Mouse (Mus musculus): ENCODE measurements around the gene Ccl25. TPM values are rescaled to one million over a fixed set of nuclear protein-coding genes. Genes with fewer than 3 reads are reported as not detected.

Ccl25 gene
- total RNA-seq (2021): 10 to 100 TPM in 1 of 2 experiments, 1 to 10 TPM in 1; 8.2 to 10.3 TPM

GRCm38 (mm10) chr8:4324983-4325750, at the start of gene Ccl25, which contains the start of gene Elavl1:
Gene Ccl25, plus strand, starts transcription at chr8:4325210.
Gene Elavl1, minus strand, starts transcription at chr8:4325413.
- peak; percentile 99 for DNase-seq

GRCm38 (mm10) chr8:4275275-4276110, 49.5 kb upstream of the Ccl25 start, which contains the start of gene Timm44:
Gene Timm44, minus strand, starts transcription at chr8:4275913.
- peak; percentile 95 for DNase-seq

DNA sequence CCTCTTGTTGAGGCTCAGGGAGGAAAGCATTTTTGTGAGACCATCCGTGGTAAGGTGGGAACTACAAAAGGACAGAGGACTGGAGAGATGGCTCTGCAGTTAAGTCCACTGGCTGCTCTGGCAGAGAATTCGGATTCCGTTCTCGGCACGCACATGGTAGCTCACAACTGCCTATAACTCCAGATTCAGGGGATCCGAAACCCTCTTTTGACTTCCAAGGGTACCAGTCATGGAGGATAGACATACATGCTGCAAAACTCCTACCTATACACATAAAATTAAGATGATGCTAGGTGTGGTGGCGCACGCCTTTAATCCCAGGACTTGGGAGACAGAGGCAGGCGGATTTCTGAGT, 48.9 kb upstream of the Ccl25 start:
- no peak for DNase-seq

- DNase-seq: no peak
Observed at GRCm38 (mm10) chr8:4292738-4293137, 32.3 kb upstream of the Ccl25 start.

DNA sequence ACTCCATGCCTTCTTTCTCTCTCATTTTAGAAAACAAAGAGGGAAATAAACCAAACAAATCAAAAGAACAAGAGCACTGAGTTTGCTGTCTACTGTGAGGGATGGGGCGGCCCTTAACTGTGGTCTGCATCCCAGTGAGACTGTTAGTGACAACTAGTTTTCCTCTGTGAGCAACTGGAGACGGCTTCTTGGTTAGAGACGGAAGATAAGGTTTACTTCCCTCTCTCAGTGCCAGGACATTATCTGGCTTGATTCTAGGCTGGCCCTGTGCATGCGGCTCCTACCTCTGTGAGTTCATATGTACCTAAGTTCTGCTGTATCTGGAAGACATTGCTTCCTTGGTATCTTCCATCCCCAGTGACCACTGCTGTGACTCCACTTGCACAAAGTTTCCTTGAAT, 27.2 kb upstream of the Ccl25 start:
- DNase-seq: no peak

GRCm38 (mm10) chr8:4304124-4304547, 20.9 kb upstream of the Ccl25 start:
- no peak for DNase-seq

DNA sequence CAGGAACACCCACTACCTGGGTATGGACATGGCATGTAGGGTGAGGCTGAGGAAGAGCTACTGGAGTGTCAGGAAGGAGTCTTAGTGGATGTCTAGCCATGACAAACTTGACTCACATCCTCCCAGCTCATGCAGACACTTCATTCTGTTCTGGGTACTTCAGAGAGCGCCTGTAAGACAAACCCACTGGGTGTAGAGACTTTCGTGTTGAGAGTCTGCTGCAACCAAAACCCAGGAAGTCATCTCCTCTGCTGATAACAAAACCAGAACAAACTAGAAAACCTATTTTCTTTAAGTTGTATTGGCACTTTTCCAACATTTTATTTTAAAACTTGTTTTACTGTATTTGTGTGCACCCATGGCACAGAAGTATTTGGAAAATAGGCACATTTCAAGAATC, 19.2 kb upstream of the Ccl25 start:
- DNase-seq: no peak

DNA sequence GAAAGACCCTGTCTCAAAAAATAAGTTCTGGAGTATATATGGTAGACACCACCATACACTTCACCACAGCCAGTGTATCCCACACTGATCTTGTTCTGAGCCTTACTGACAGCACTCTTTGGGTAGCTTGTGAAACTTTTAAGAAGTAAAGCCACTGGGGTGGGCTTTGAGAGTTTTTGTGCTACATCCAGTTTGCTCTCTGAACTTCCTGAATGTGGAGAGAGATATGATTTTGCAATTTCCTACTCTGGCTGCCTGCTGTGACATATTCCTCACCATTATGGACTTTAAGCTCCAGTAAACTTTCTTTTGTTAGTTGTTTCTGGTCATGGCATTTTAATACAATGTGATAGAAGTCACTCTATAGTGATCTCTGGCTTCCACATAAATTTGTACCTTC, 12.9 kb upstream of the Ccl25 start:
- no peak for DNase-seq

DNA sequence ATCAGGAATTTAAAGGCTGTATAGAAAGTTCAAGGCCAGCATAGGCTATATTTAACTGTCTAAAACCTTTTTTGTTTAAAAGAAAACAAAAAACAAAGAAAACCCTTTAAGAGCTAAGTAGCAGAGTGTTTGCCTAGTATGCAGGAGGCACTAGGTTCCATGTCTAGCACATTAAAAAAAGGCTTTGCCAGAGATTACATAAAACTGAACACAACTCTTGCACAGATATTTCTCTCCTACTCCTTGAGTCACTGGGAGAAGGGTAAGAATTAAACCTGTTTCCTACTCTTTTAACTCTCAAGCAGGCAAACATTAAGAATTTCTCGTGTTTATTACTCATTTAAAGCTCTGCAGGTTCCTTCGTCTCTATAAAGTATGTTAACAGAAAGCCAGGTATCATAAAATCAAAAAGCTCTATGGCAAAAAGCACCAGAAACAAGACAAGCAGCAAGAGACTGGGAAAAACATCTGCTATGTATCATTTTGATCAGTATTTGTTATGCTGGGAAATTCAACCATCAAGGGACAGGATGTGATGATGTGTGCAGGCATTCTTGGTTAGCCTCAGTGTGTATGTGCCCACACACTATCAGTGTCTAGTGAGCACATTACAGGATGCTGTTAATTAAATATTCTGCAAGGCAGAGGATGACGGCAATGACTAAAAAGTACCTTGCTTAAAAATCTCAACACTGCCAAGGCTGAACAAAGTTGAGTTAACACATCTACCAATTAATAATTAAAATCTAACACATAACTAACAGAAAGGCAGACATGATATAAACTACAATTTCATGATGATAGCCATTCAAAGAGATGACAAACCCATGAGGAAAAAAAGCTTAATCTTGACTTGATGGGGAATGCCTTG, 11.5 kb upstream of the Ccl25 start:
- no peak for DNase-seq

DNA sequence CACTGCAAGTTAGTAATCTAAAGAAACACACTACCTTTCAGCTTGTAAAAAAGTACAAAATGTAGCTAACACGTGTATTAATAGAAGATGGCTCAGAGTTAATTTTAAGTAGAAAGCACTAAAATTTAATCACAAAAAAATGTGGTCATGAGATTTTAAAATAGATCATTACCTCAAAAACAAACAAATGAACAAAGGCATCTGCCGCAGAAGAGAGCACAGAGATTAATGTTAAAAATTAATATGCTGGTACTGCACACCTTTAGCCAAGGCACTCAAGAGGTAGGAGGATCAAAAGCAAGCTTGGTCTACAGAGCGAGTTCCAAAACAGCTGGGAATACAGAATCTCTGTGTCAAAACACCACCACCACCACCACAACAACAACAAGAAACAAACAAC, 10.2 kb upstream of the Ccl25 start:
- no peak for DNase-seq

GRCm38 (mm10) chr8:4318124-4318523, 6.9 kb upstream of the Ccl25 start:
- DNase-seq: no peak

DNA sequence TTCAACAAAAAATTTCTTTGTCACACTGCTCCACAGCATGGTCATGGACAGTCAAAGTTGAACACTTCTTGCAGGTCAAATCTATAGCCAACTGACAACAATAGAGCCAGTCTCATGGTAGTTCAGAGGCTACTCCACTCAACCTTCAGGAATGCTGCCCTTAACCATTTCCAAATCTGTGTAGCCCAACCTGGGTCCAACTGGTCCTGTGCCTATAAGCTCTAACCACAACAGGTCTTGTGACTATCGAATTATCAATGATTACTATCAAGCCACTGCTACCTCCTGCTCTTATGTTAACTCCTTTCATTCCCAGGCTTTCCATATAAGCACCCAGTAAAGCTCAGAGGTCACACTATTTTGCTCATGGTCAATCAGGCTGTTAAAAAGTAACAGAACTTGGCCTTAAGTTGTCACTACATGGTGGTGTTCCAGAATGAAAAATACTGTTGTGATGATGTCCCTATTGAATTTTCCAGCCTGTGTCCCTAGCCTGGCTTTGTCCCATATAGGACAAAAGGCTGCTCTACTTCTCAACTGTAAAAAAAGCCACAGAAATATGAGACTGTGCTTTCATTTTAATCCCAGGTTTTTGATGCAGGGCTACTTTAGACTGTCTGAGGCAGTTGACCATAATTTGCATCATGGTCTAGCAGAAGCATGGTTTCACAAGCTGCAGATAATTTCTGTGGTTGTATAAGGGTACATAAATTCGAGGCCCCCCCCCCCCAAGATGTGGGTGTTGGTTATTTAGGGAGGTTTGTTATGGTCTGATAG, 6.0 kb upstream of the Ccl25 start:
- DNase-seq: no peak

GRCm38 (mm10) chr8:4319573-4319872, 5.5 kb upstream of the Ccl25 start:
- no peak for DNase-seq

GRCm38 (mm10) chr8:4320404-4320803, 4.6 kb upstream of the Ccl25 start:
- DNase-seq: no peak

DNA sequence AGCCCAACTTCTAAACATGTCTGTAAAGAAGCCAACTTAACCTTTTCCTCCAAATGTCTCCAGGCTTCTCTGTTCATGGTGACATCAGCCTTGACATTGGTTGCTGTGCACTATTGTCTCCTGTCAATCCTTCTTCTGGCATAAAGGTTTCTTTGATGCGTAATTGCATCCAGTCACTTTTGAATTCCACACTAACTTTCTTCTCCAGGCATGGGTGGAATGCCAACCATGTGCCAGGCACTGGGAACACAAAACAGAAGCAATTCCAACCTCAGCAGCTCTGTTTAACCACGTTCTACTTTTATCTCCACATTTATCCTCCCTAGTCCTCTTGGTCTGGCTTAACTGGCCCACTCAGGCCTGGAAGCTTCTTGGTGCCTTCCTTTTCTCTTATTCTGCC, 4.0 kb upstream of the Ccl25 start:
- no peak for DNase-seq

GRCm38 (mm10) chr8:4322470-4322869, 2.5 kb upstream of the Ccl25 start:
- DNase-seq: peak; percentile 91

DNA sequence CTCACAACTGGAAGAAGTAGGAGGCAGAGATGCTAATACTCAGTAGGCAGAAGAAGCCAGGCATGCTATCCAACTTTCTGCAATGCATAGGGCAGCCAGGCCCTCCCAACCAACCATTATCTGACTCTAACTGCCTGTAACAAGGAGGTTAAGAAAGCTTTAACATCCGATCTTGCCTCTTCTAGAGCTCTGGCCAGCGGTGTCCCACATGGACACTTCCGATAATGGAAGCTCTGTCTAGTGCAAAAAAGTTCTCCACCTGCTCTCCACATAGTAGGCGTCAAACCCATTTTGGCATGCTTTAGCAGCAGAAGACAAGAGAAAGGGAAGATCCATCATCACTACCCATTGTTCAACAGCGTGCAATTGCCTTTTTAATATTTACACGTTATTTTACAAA, 1.1 kb upstream of the Ccl25 start:
- no peak for DNase-seq

- DNase-seq: peak; percentile 59
Observed at GRCm38 (mm10) chr8:4324525-4324924, 485 bp upstream of the Ccl25 start.

DNA sequence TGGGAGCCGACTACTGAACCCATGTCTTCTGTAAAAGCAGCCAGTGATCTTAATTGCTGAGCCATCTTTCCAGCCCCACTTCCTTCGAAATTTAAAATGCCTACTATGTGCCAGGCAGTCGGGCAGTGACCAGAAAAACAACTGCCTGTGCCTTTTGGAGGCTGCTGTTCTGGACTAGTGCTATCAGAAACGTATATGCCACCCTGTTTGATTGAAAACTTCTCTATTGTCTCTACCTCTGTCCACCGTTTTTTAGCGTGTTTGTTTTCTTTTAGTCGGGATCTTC, 684 bp downstream of the Ccl25 start:
- DNase-seq: no peak

DNA sequence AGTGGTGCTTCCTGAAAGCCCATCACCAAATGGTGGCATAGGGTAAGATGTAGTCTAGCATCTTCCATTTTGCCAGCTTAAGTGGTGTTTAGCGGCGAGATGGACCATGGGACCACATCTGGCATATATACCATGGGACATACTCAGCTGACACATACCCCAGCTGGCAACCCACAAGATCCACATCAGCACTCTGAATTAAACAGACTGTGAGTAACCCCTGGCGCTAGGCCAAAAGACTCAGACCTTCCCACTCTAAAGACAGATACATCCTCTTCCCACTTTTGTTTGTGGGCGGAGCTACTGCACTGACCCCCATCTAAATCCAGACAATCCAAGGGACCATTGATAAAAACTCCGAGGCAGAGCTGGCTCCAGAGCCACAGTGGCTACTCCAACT, 4.0 kb downstream of the Ccl25 start:
- DNase-seq: no peak

- no peak for DNase-seq
Observed at GRCm38 (mm10) chr8:4333966-4334365, 9.0 kb downstream of the Ccl25 start.

- no peak for DNase-seq
Observed at GRCm38 (mm10) chr8:4335678-4336077, 10.7 kb downstream of the Ccl25 start.
